ENCODE assay signal across 27 mouse cellular contexts in the genomic region with DNA sequence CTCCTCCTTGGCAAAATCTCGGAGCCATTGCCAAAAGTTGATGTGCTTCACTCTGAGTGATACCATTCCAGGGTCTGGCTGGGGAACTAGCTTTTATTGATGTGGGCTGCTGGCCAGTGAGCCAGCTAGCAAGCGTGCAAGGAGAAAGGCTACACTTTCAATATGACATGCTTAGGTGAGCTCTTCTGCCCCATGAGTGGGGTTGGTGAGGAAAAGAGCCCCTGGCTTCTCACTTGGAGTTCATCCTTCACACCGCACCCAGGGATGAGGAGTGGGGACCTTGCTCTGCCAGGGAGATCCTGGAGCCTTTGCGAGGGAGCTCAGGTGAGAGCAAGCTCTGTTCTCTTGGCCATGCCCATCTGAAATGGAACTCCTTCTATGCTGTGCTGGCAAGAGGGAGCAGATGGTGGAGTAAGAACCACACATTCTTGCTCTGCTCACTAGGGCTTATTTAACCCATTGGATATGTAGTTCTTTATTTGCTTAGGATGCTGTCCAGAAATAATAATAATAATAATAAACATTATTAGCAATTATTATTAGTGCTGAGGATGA. TPM values are rescaled to one million over a fixed set of nuclear protein-coding genes. Genes with fewer than 3 reads are reported as not detected.
DNase-seq lines count a peak whose midpoint lies in the region; ATAC-seq and TF ChIP-seq lines count a peak whose summit lies in the region.
"Had no signal": no experiment of that assay in that cellular context is flagged by ENCODE, and none has a peak within 500 bp of the region (broad histone marks: within the 10 kb centered on the region; RNA-seq: fewer than 3 reads in every experiment).

No protein-coding gene starts in this region.

- H3K4me3 ChIP-seq in cerebellum, adult 2 months (replicated peaks; ENCODE audit: insufficient read depth, low read depth, low read length) = no peak overlapping the region
- no peak overlapping the region for H3K4me3 ChIP-seq in liver, adult 2 months (ENCODE audit: insufficient read depth, low read depth, low read length)
- no peak overlapping the region for H3K4me3 ChIP-seq in intestine, embryonic 16.5 days (ENCODE audit: low read length)
- H3K4me3 ChIP-seq: forebrain, embryonic 10.5 days; gastrocnemius, adult 2 months; heart, embryonic 10.5 days; heart, embryonic 13.5 days had no signal

- ATAC-seq in intestine, embryonic 16.5 days = no peak
- ATAC-seq: activated CD4-positive, CD25-positive, alpha-beta regulatory T cell, adult 4 months; CD4-positive, CD25-positive, alpha-beta regulatory T cell, adult 4 months; forebrain, embryonic 14.5 days; forebrain, postnatal 0 days; hindbrain, postnatal 0 days; inflammation-experienced regulatory T-cells, adult 6 months; intestine, postnatal 0 days had no signal

- no peaks in the 10 kb centered on the region for H3K9me3 ChIP-seq in intestine, embryonic 16.5 days (ENCODE audit: control insufficient read depth, low read length)
- H3K9me3 ChIP-seq: forebrain, embryonic 10.5 days; heart, embryonic 10.5 days; heart, embryonic 13.5 days had no signal

- H3K4me2 ChIP-seq in intestine, embryonic 16.5 days (ENCODE audit: low read depth, low read length) = no peak overlapping the region
- H3K4me2 ChIP-seq: heart, embryonic 13.5 days; hindbrain, embryonic 14.5 days had no signal

- no peaks in the 10 kb centered on the region for H3K27me3 ChIP-seq in cerebellum, adult 2 months (ENCODE audit: control insufficient read depth, insufficient read depth, low read length)
- H3K27me3 ChIP-seq in liver, adult 2 months (ENCODE audit: control insufficient read depth, insufficient read depth, low read length) = no peaks in the 10 kb centered on the region
- H3K27me3 ChIP-seq in intestine, embryonic 16.5 days (replicated peaks; ENCODE audit: control insufficient read depth, insufficient read depth, low read length) = no peaks in the 10 kb centered on the region
- H3K27me3 ChIP-seq: heart, embryonic 13.5 days had no signal

- H3K4me1 ChIP-seq in cerebellum, adult 2 months (ENCODE audit: control insufficient read depth, insufficient read depth, low read length) = no peaks in the 10 kb centered on the region
- peaks cover 5% of the 10 kb centered on the region for H3K4me1 ChIP-seq in liver, adult 2 months (ENCODE audit: control insufficient read depth, insufficient read depth, low read length)
- peaks cover 4% of the 10 kb centered on the region; the same call in 1 of the 2 replicates for H3K4me1 ChIP-seq in intestine, embryonic 16.5 days (ENCODE audit: control insufficient read depth, insufficient read depth, low read length)
- H3K4me1 ChIP-seq: heart, embryonic 10.5 days; heart, embryonic 13.5 days had no signal

- no peak overlapping the region for H3K27ac ChIP-seq in cerebellum, adult 2 months (ENCODE audit: insufficient read depth, low read length)
- H3K27ac ChIP-seq in liver, adult 2 months (replicated peaks; ENCODE audit: insufficient read depth, low read depth, low read length) = no peak overlapping the region
- H3K27ac ChIP-seq in intestine, embryonic 16.5 days (ENCODE audit: low read length) = no peak overlapping the region
- H3K27ac ChIP-seq: forebrain, embryonic 10.5 days; gastrocnemius, adult 2 months; heart, embryonic 10.5 days; heart, embryonic 13.5 days; hindbrain, embryonic 14.5 days; hindbrain, postnatal 0 days had no signal

- TF ChIP-seq CTCF in cerebellum, adult 2 months (IDR thresholded peaks at IDR 0.05; ENCODE audit: borderline replicate concordance, insufficient read depth, low read depth, low read length) = no peak
- TF ChIP-seq CTCF in liver, adult 2 months (IDR thresholded peaks at IDR 0.05; ENCODE audit: low read depth, low read length) = no peak

- H3K9ac ChIP-seq in liver, adult 2 months (ENCODE audit: low read depth, low read length) = no peak overlapping the region
- no peak overlapping the region for H3K9ac ChIP-seq in intestine, embryonic 16.5 days (ENCODE audit: low read depth, low read length)
- H3K9ac ChIP-seq: forebrain, postnatal 0 days; heart, embryonic 13.5 days; hindbrain, embryonic 14.5 days had no signal

- WGBS in cerebellum, adult 2 months = 58% methylated on average over 4 of the region's 4 CpGs
- 65% methylated on average over 4 of the region's 4 CpGs for WGBS in liver, adult 2 months
- WGBS in intestine, embryonic 16.5 days = 78% methylated on average over 4 of the region's 4 CpGs

- no peak for TF ChIP-seq POLR2A in cerebellum, adult 2 months (IDR thresholded peaks at IDR 0.05; ENCODE audit: borderline replicate concordance, insufficient read depth, low read length)
- TF ChIP-seq POLR2A in liver, adult 2 months (IDR thresholded peaks at IDR 0.05; ENCODE audit: extremely low read depth, insufficient read depth, low read length) = no peak

- H3K79me2 ChIP-seq in liver, adult 2 months (ENCODE audit: control insufficient read depth, insufficient read depth, low read length) = no peaks in the 10 kb centered on the region

- peak; percentile 28 to 51 for DNase-seq in cerebellum, adult 2 months
- DNase-seq in cerebellum, adult 8-10 months = no peak
- DNase-seq in liver, adult 2 months (ENCODE audit: extremely low read depth, low read depth, low spot score) = peak; percentile 39
- DNase-seq in liver (no peak), MN1 (ENCODE audit: low spot score) (no peak)
- DNase-seq in cerebellum, postnatal 10 days = peak; percentile 37 to 45
- DNase-seq in cerebellum, postnatal 25 days = peak; percentile 46 to 55
- DNase-seq: adrenal gland, adult 8-10 months; adrenal gland, postnatal 25 days; forebrain, postnatal 0 days; gastrocnemius, adult 2 months; gastrocnemius, postnatal 14 days; heart, adult 18-20 months; heart, postnatal 14 days; heart, postnatal 4 days; kidney, adult 2 months had no signal

- no peaks in the 10 kb centered on the region for H3K36me3 ChIP-seq in liver, adult 2 months (ENCODE audit: control insufficient read depth, insufficient read depth, low read length)
- no peaks in the 10 kb centered on the region for H3K36me3 ChIP-seq in intestine, embryonic 16.5 days (ENCODE audit: control insufficient read depth, insufficient read depth, low read length)
- H3K36me3 ChIP-seq: forebrain, embryonic 10.5 days; heart, embryonic 10.5 days; heart, embryonic 13.5 days had no signal

RNA-seq across cellular contexts. Expression of gene Trio, which starts 48.8 kb away (rescaled TPM):
- 187 and 207 TPM in 2 replicates for polyA plus RNA-seq in cerebellum, adult 2 months (2012; rRNA removed)
- 17.9 and 25.4 TPM in 2 replicates for total RNA-seq in liver, adult 2 months (2014; rRNA removed)
- polyA plus RNA-seq in liver, adult 2 months (2012; rRNA removed) = 5.8 and 10.6 TPM in 2 replicates
- 12.2 and 13.4 TPM in 2 replicates for polyA plus RNA-seq in intestine, embryonic 16.5 days (2015; fragmentation: Nextera tagmentation; extraction: Ambion mirVana)

Comparison
In these comparisons a context has a peak if more than half of its experiments do, and no peak if none do; other contexts are left out.
1. DNase-seq: peak in cerebellum, adult 2 months (2 of 2), liver, adult 2 months (single experiment), cerebellum, postnatal 10 days (2 of 2) and cerebellum, postnatal 25 days (2 of 2); none in cerebellum, adult 8-10 months (single experiment), liver (single experiment) and MN1 (single experiment).
2. RNA of gene Trio, which starts 48.8 kb away (polyA plus RNA-seq): 187 to 207 TPM in cerebellum, adult 2 months; 12.2 to 13.4 TPM in intestine, embryonic 16.5 days and 5.8 to 10.6 TPM in liver, adult 2 months; every median in the first group is over 10 times any median in the second.